Mouse (Mus musculus) embryonic facial prominence, embryonic 10.5 days (tissue): Measurements from ENCODE around the gene Plk3. TPM values are rescaled to one million over a fixed set of nuclear protein-coding genes. Genes with fewer than 3 reads are reported as not detected.

Experiments used
- DNase-seq: peaks from one replicate; pipeline ENCODE4 v3.0.0-alpha.2; 2017; ENCODE audit warnings: low spot score
- H3K27ac ChIP-seq: fragments of 300-500 bp; sonication (generic); replicated peaks from 2 replicates; pipeline ENCODE4 v1.5.1; 2016; ENCODE audit warnings: mild to moderate bottlenecking
- H3K27me3 ChIP-seq: fragments of 300-500 bp; sonication (generic); replicated peaks from 2 replicates; pipeline ENCODE4 v1.6.1; 2016; ENCODE audit warnings: low read depth, mild to moderate bottlenecking; ENCODE audit not compliant: poor library complexity, severe bottlenecking
- H3K36me3 ChIP-seq: fragments of 300-500 bp; sonication (generic); replicated peaks from 2 replicates; pipeline ENCODE4 v1.6.1; 2016; ENCODE audit warnings: mild to moderate bottlenecking, moderate library complexity
- H3K4me1 ChIP-seq: fragments of 300-500 bp; sonication (generic); 2 replicates; pipeline ENCODE4 v1.6.1; 2016
- H3K4me3 ChIP-seq: fragments of 300-500 bp; sonication (generic); 2 replicates; pipeline ENCODE4 v1.5.1; 2016; ENCODE audit warnings: mild to moderate bottlenecking, moderate library complexity
- H3K9me3 ChIP-seq: fragments of 300-500 bp; sonication (generic); 2 replicates; pipeline ENCODE4 v1.6.1; 2016; ENCODE audit warnings: mild to moderate bottlenecking
- WGBS: fragments of 180-500 bp; shearing (Covaris S2); methylation state at CpG from one replicate; pipeline ENCODE4 v1.1.7; 2016; 5-methylcytosine and 5-hydroxymethylcytosine counted together
- microRNA-seq: library from miRNA; unstranded; fragments of <30 nt; microRNA quantifications from one replicate; pipeline ENCODE4, GENCODE M21; 2017
- polyA plus RNA-seq: library from polyadenylated mRNA; unstranded; fragments of >200 nt; fragmentation: Nextera tagmentation; extraction: Ambion mirVana; gene quantifications from 2 replicates; pipeline ENCODE4 v1.2.1, GENCODE M21; 2016

Plk3 gene
- polyA plus RNA-seq, 1 experiment from 2014 or later = 7.9 TPM

GRCm38 (mm10) chr4:117087948-117088640 is 45.7 kb downstream of the Plk3 start:
- WGBS = 83% methylated on average over 7 of the region's 7 CpGs

More at GRCm38 (mm10) chr4:117087948-117088640, 45.7 kb downstream of the Plk3 start:
- no peak overlapping the region for H3K4me3 ChIP-seq
- H3K4me1 ChIP-seq = peaks cover 15% of the 10 kb centered on the region
- H3K9me3 ChIP-seq = no peaks in the 10 kb centered on the region
- no peaks in the 10 kb centered on the region for H3K27me3 ChIP-seq
- no peak overlapping the region for H3K27ac ChIP-seq
- DNase-seq = no peak
- H3K36me3 ChIP-seq = peaks cover 45% of the 10 kb centered on the region

Small RNA genes within 50 kb of the gene (microRNA-seq; reads per million reads assigned to microRNA genes)
- gene Gm22398 = not detected

Other genes with a start within 250 kb of the Plk3 start
- gene Urod, start 139.6 kb downstream of the Plk3 start, polyA plus RNA-seq = 111 and 113 TPM in 2 replicates
- gene Hectd3, start 138.6 kb downstream of the Plk3 start, polyA plus RNA-seq = 9.6 and 10.1 TPM in 2 replicates
- gene Eif2b3, start 114.6 kb downstream of the Plk3 start, polyA plus RNA-seq = 63.3 and 63.4 TPM in 2 replicates
- 9.2 and 10.4 TPM in 2 replicates for gene Ptch2, start 37.9 kb downstream of the Plk3 start, polyA plus RNA-seq
- 3.6 and 4.0 TPM in 2 replicates for gene Btbd19, start 8.2 kb downstream of the Plk3 start, polyA plus RNA-seq
- not detected in 2 replicates for gene Tctex1d4, start 7.2 kb downstream of the Plk3 start, polyA plus RNA-seq
- gene Rps8, start 22.3 kb upstream of the Plk3 start, polyA plus RNA-seq = 897 and 923 TPM in 2 replicates
- 115 and 119 TPM in 2 replicates for gene Kif2c, start 48.7 kb upstream of the Plk3 start, polyA plus RNA-seq
- gene Tmem53, start 118.0 kb upstream of the Plk3 start, polyA plus RNA-seq = 10.8 and 11.6 TPM in 2 replicates
- 0.26 TPM in 2 replicates for gene Armh1, start 118.2 kb upstream of the Plk3 start, polyA plus RNA-seq